Mouse (Mus musculus) hindbrain, postnatal 0 days (tissue): ENCODE measurements around the gene Polr3gl. TPM values are rescaled to one million over a fixed set of nuclear protein-coding genes. Genes with fewer than 3 reads are reported as not detected.

Experiments used
- ATAC-seq: fragments of 200-750 bp; cut with Nextera tagmentation; 2 replicates; pipeline ENCODE4 v1.8.0; 2017; ENCODE audit warnings: mild to moderate bottlenecking, moderate TSS enrichment, moderate library complexity
- DNase-seq: peaks from one replicate; pipeline ENCODE4 v3.0.0-alpha.2; 2015; ENCODE audit warnings: low spot score
- H3K27ac ChIP-seq: fragments of 300-500 bp; sonication (generic); 2 replicates; pipeline ENCODE4 v1.5.1; 2014; ENCODE audit warnings: mild to moderate bottlenecking
- H3K27me3 ChIP-seq: fragments of 300-500 bp; sonication (generic); 2 replicates; pipeline ENCODE4 v1.6.1; 2014; ENCODE audit warnings: low read length, mixed read lengths; ENCODE audit not compliant: insufficient read depth
- H3K36me3 ChIP-seq: fragments of 300-500 bp; sonication (generic); 2 replicates; pipeline ENCODE4 v1.6.1; 2014; ENCODE audit warnings: low read length, mixed read lengths; ENCODE audit not compliant: insufficient read depth
- H3K4me1 ChIP-seq: fragments of 300-500 bp; sonication (generic); 2 replicates; pipeline ENCODE4 v1.6.1; 2014; ENCODE audit warnings: antibody characterized with exemption, low read length, mixed read lengths; ENCODE audit not compliant: insufficient read depth
- H3K4me2 ChIP-seq: fragments of 300-500 bp; sonication (generic); 2 replicates; pipeline ENCODE4 v1.6.1; 2014; ENCODE audit warnings: low read depth, mild to moderate bottlenecking, low read length, moderate library complexity, mixed read lengths
- H3K4me3 ChIP-seq: fragments of 300-500 bp; sonication (generic); 2 replicates; pipeline ENCODE4 v1.5.1; 2014; ENCODE audit warnings: low read length
- H3K9ac ChIP-seq: fragments of 300-500 bp; sonication (generic); replicated peaks from 2 replicates; pipeline ENCODE4 v1.6.1; 2014; ENCODE audit warnings: mild to moderate bottlenecking, low read length, moderate library complexity, mixed read lengths
- H3K9me3 ChIP-seq: fragments of 300-500 bp; sonication (generic); 2 replicates; pipeline ENCODE4 v1.6.1; 2016; ENCODE audit warnings: low read length, mixed read lengths
- CTCF ChIP-seq: IDR thresholded peaks from 2 replicates; pipeline ENCODE4 v1.5.1; 2016; ENCODE audit warnings: antibody characterized with exemption, control low read depth, low read depth
- WGBS: fragments of 180-500 bp; shearing (Covaris S2); extraction: QIAGEN DNeasy Blood & Tissue Kit; methylation state at CpG from one replicate; pipeline ENCODE4 v1.1.7; 2014; 5-methylcytosine and 5-hydroxymethylcytosine counted together
- polyA plus RNA-seq: library from polyadenylated mRNA; unstranded; fragments of >200 nt; fragmentation: Nextera tagmentation; extraction: Ambion mirVana; gene quantifications from 2 replicates; pipeline ENCODE4 v1.2.1, GENCODE M21; 2015
- total RNA-seq: library from RNA; depleted of rRNA; stranded (reverse); fragments of >200 nt; gene quantifications from 2 replicates; pipeline ENCODE4 v1.2.3, GENCODE M21; 2014; rRNA removed

Polr3gl gene
- total and polyA plus RNA-seq, 2 experiments from 2014 or later, result 11.2 to 32.9 TPM

GRCm38 (mm10) chr3:96532050-96532449 is 61.9 kb downstream of the Polr3gl start:
- H3K27ac ChIP-seq, result no peak overlapping the region
- ATAC-seq (no peak), DNase-seq (no peak)
- no peaks in the 10 kb centered on the region for H3K36me3 ChIP-seq
- H3K27me3 ChIP-seq, result no peaks in the 10 kb centered on the region
- H3K9me3 ChIP-seq, result no peaks in the 10 kb centered on the region
- no peak overlapping the region for H3K4me2 ChIP-seq
- 68% methylated on average over 7 of the region's 7 CpGs for WGBS
- H3K4me3 ChIP-seq, result no peak overlapping the region
- no peak overlapping the region for H3K9ac ChIP-seq
- no peaks in the 10 kb centered on the region for H3K4me1 ChIP-seq
- TF ChIP-seq CTCF, result no peak

GRCm38 (mm10) chr3:96528506-96528905 is 65.5 kb downstream of the Polr3gl start:
- no peak overlapping the region for H3K4me3 ChIP-seq
- DNase-seq, result no peak
- no peaks in the 10 kb centered on the region for H3K36me3 ChIP-seq
- WGBS, result 50% methylated on average over 9 of the region's 9 CpGs
- H3K4me2 ChIP-seq, result no peak overlapping the region
- no peak for TF ChIP-seq CTCF
- H3K4me1 ChIP-seq, result no peaks in the 10 kb centered on the region
- no peaks in the 10 kb centered on the region for H3K9me3 ChIP-seq
- H3K9ac ChIP-seq, result no peak overlapping the region
- no peak for ATAC-seq
- 0 out of 2 replicates have a peak, but pooled peaks cover 6% of the 10 kb centered on the region for H3K27me3 ChIP-seq
- H3K27ac ChIP-seq, result no peak overlapping the region

Other genes with a start within 250 kb of the Polr3gl start
- gene BC107364, start 141.9 kb downstream of the Polr3gl start, total RNA-seq, result not detected in 2 replicates
- gene BC107364, start 141.9 kb downstream of the Polr3gl start, polyA plus RNA-seq, result not detected in 2 replicates
- gene Hfe2, start 69.0 kb downstream of the Polr3gl start, total RNA-seq, result 0.78 and 1.9 TPM in 2 replicates
- 2.1 and 2.5 TPM in 2 replicates for gene Hfe2, start 69.0 kb downstream of the Polr3gl start, polyA plus RNA-seq
- 192 and 222 TPM in 2 replicates for gene Txnip, start 36.2 kb downstream of the Polr3gl start, total RNA-seq
- gene Txnip, start 36.2 kb downstream of the Polr3gl start, polyA plus RNA-seq, result 133 and 148 TPM in 2 replicates
- gene Gm16253, start 17.2 kb downstream of the Polr3gl start, total RNA-seq, result not detected in 2 replicates
- 0.48 and 0.96 TPM in 2 replicates for gene Gm16253, start 17.2 kb downstream of the Polr3gl start, polyA plus RNA-seq
- gene Ankrd34a, start 2.5 kb upstream of the Polr3gl start, total RNA-seq, result 26.4 and 29.6 TPM in 2 replicates
- 14.2 and 15.3 TPM in 2 replicates for gene Ankrd34a, start 2.5 kb upstream of the Polr3gl start, polyA plus RNA-seq
- gene Lix1l, start 7.0 kb upstream of the Polr3gl start, total RNA-seq, result 45.0 and 48.4 TPM in 2 replicates
- 3.9 and 5.2 TPM in 2 replicates for gene Lix1l, start 7.0 kb upstream of the Polr3gl start, polyA plus RNA-seq
- gene Rbm8a, start 35.8 kb upstream of the Polr3gl start, total RNA-seq, result 14.9 and 17.0 TPM in 2 replicates
- gene Rbm8a, start 35.8 kb upstream of the Polr3gl start, polyA plus RNA-seq, result 114 TPM in 2 replicates
- gene Pex11b, start 41.2 kb upstream of the Polr3gl start, total RNA-seq, result 47.1 and 63.9 TPM in 2 replicates
- 66.9 and 67.3 TPM in 2 replicates for gene Pex11b, start 41.2 kb upstream of the Polr3gl start, polyA plus RNA-seq
- 0.32 TPM in 1 of 2 replicates, not detected in the other for gene Gm42957, start 41.3 kb upstream of the Polr3gl start, total RNA-seq
- gene Gm42957, start 41.3 kb upstream of the Polr3gl start, polyA plus RNA-seq, result 0.15 TPM in 1 of 2 replicates, not detected in the other
- 2.3 and 2.6 TPM in 2 replicates for gene Itga10, start 51.4 kb upstream of the Polr3gl start, total RNA-seq
- 0.79 and 1.4 TPM in 2 replicates for gene Itga10, start 51.4 kb upstream of the Polr3gl start, polyA plus RNA-seq
- gene Ankrd35, start 76.0 kb upstream of the Polr3gl start, total RNA-seq, result 2.1 and 6.4 TPM in 2 replicates
- gene Ankrd35, start 76.0 kb upstream of the Polr3gl start, polyA plus RNA-seq, result 2.8 and 3.0 TPM in 2 replicates
- 37.5 and 46.1 TPM in 2 replicates for gene Pias3, start 102.2 kb upstream of the Polr3gl start, total RNA-seq
- gene Pias3, start 102.2 kb upstream of the Polr3gl start, polyA plus RNA-seq, result 41.3 and 44.3 TPM in 2 replicates
- gene Nudt17, start 114.4 kb upstream of the Polr3gl start, total RNA-seq, result 13.0 and 13.4 TPM in 2 replicates
- 17.6 and 17.8 TPM in 2 replicates for gene Nudt17, start 114.4 kb upstream of the Polr3gl start, polyA plus RNA-seq
- 10.9 and 11.7 TPM in 2 replicates for gene Polr3c, start 133.4 kb upstream of the Polr3gl start, total RNA-seq
- 26.3 and 29.1 TPM in 2 replicates for gene Polr3c, start 133.4 kb upstream of the Polr3gl start, polyA plus RNA-seq
- gene Rnf115, start 133.5 kb upstream of the Polr3gl start, total RNA-seq, result 47.9 and 53.8 TPM in 2 replicates
- gene Rnf115, start 133.5 kb upstream of the Polr3gl start, polyA plus RNA-seq, result 76.6 and 81.2 TPM in 2 replicates
- 0.05 TPM in 1 of 2 replicates, not detected in the other for gene Pdzk1, start 235.1 kb upstream of the Polr3gl start, total RNA-seq
- 0.24 TPM in 1 of 2 replicates, not detected in the other for gene Pdzk1, start 235.1 kb upstream of the Polr3gl start, polyA plus RNA-seq
- not detected in 2 replicates for gene Cd160, start 235.2 kb upstream of the Polr3gl start, total RNA-seq
- 0.06 and 0.13 TPM in 2 replicates for gene Cd160, start 235.2 kb upstream of the Polr3gl start, polyA plus RNA-seq